Mouse (Mus musculus) kidney, postnatal 36 days (tissue): ENCODE measurements around the gene Tmprss13.

Experiments used
- DNase-seq, 2 experiments: peaks; one replicate each; pipeline ENCODE4 v3.0.0; 2021 to 2022; ENCODE audit warnings: mixed read lengths in 2 of 2

Tmprss13 gene

GRCm38 (mm10) chr9:45337406-45337805 lies 18.5 kb downstream of the Tmprss13 start:
- no peak for DNase-seq

GRCm38 (mm10) chr9:45343066-45343465 lies 24.2 kb downstream of the Tmprss13 start:
- no peak for DNase-seq

GRCm38 (mm10) chr9:45345516-45345915 lies 26.6 kb downstream of the Tmprss13 start:
- DNase-seq, result peak; percentile 42 to 46

- no peak for DNase-seq
These were observed 27.4 kb downstream of the Tmprss13 start for GRCm38 (mm10) chr9:45346276-45346675.

- DNase-seq, result no peak
These were observed 29.7 kb downstream of the Tmprss13 start for GRCm38 (mm10) chr9:45348560-45348959.

GRCm38 (mm10) chr9:45349181-45349580 lies 30.3 kb downstream of the Tmprss13 start:
- no peak for DNase-seq

- DNase-seq, result no peak
These were observed 31.0 kb downstream of the Tmprss13 start for GRCm38 (mm10) chr9:45349851-45350250.

- no peak for DNase-seq
These were observed 36.3 kb downstream of the Tmprss13 start for GRCm38 (mm10) chr9:45355192-45355591.

GRCm38 (mm10) chr9:45358356-45358755 lies 39.5 kb downstream of the Tmprss13 start:
- no peak for DNase-seq

- no peak for DNase-seq
These were observed 43.2 kb downstream of the Tmprss13 start for GRCm38 (mm10) chr9:45362051-45362461.

GRCm38 (mm10) chr9:45363639-45364214 lies 44.8 kb downstream of the Tmprss13 start:
- DNase-seq, result no peak

GRCm38 (mm10) chr9:45367716-45368115 lies 48.8 kb downstream of the Tmprss13 start:
- DNase-seq, result no peak

GRCm38 (mm10) chr9:45368341-45368901 lies 49.5 kb downstream of the Tmprss13 start:
- DNase-seq, result peak in 1 of 2 experiments; percentile 29

GRCm38 (mm10) chr9:45370117-45370561 lies 51.2 kb downstream of the Tmprss13 start, which contains the start of gene Fxyd6:
Fxyd6 (plus strand) TSS chr9:45370185.
- DNase-seq, result peak; percentile 40 to 69

GRCm38 (mm10) chr9:45370616-45371336 lies 51.9 kb downstream of the Tmprss13 start:
- DNase-seq, result peak in 1 of 2 experiments; percentile 11

- DNase-seq, result no peak
These were observed 52.4 kb downstream of the Tmprss13 start for GRCm38 (mm10) chr9:45371337-45371707.

GRCm38 (mm10) chr9:45373896-45374295 lies 55.0 kb downstream of the Tmprss13 start:
- peak in 1 of 2 experiments; percentile 22 for DNase-seq

- no peak for DNase-seq
These were observed 56.1 kb downstream of the Tmprss13 start for GRCm38 (mm10) chr9:45374988-45375502.

- peak in 1 of 2 experiments; percentile 45 for DNase-seq
These were observed 57.5 kb downstream of the Tmprss13 start for GRCm38 (mm10) chr9:45376427-45376826.

GRCm38 (mm10) chr9:45376883-45377282 lies 58.0 kb downstream of the Tmprss13 start:
- peak in 1 of 2 experiments; percentile 14 for DNase-seq

- DNase-seq, result no peak
These were observed 61.7 kb downstream of the Tmprss13 start for GRCm38 (mm10) chr9:45380411-45381251.

GRCm38 (mm10) chr9:45382336-45382735 lies 63.4 kb downstream of the Tmprss13 start:
- DNase-seq, result no peak

GRCm38 (mm10) chr9:45382834-45383233 lies 63.9 kb downstream of the Tmprss13 start:
- no peak for DNase-seq
